Mouse (Mus musculus): Measurements from ENCODE around the gene Plcd1.

Gene Plcd1

DNA sequence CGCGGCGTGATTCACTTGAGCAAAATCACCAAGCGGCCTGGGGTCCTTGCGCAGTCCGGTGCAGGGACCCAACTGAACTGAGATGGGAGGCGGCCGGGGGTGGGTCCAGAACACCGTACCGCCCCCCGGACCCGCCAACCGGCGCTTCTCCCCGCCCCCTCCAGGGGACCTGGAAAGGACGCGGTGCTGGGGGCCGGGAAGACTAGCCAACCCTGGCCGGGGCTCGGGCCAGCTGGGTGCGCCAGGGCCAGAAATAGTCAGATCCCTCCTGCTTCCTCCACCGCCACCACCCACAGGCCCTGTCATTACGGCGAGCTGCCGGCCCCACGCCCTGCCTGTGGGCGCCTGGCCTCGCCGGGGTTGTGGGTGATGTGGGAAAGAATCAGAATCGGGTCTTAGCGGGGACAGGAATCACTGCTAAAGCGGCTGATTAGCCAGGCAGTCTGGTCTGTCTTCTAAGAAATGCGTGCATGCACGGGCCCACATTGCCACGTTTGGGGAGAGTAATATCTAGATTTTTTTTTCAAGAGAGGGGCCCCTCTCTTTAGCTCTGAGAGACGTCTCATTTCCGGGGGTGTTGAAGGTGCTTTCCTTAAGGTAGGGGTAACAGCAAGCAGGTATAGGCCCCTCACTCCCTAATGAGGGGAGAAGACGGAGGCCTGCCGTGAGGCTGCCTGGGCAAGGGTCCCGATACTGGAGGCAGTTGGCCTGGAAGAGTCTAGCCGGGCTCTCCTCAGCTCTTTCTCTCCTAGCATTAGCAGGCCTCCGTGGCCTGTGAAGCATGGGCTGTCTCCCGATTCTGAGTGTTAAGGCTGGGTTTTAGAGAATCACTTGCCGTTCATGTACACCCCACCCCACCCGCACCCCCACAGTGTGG is at the start of gene Plcd1:
Plcd1 (minus strand) TSS at position 84 of the 877 bp plus-strand sequence.
- DNase-seq (ENCODE audit: low read depth, low spot score), result peak; percentile 55

DNA sequence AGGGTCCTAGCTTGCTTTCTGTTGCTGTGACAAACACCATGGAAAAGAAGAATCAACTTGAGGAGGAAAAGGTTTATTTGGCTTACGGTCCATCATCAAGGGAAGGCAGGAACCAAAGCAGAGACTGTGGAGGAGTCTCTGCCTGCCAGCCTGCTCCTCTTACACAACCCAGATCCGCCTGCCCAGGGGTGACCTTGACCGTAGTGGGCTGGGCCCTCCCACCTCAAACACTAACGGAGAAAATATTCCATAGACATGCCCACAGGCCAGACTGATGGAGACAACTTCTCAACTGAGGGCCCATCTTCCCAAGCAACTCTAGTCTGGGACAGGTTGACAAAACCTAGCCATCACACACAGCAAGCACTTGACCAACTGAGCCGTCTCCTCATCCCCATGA is 48.8 kb upstream of the Plcd1 start:
- DNase-seq (ENCODE audit: low read depth, low spot score), result no peak

DNA sequence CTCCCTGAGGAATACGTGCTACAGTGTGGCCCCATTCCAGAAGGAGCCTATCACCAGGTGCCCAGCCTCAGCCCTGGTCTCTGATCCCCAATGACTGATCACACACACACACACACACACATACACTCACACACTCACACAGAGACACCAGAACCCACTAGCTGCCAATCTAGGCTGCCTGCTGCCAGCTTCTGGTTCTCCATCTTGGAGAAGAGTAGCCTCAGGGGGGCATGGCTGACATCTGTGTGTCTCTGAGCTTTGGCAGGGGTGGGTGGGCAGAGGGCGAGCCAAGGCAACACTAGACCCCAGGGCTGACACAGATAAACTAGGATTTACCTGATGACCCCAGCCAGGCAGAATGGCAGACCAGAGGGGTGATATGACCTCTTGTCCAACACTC is 45.5 kb upstream of the Plcd1 start:
- no peak for DNase-seq (ENCODE audit: low read depth, low spot score)

DNA sequence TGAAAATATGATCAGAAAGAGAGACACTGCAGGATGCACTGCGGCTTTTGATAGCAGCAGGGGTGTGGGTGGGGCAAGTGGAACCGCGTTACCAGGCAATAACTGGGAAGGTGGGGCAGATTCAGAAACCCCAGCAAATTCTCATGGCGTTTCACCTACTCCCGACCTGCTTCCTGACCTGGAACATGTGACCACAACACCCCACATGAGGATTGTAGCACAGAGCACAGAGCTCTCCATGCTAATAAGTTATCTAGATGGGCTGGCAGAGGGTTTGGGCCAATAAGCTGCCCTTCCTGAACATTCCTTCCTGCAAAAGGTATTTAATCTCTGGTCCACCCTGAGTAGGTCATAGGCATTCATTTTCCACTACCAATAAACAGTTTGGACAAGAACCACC is 37.4 kb upstream of the Plcd1 start:
- DNase-seq (ENCODE audit: low read depth, low spot score), result no peak

DNA sequence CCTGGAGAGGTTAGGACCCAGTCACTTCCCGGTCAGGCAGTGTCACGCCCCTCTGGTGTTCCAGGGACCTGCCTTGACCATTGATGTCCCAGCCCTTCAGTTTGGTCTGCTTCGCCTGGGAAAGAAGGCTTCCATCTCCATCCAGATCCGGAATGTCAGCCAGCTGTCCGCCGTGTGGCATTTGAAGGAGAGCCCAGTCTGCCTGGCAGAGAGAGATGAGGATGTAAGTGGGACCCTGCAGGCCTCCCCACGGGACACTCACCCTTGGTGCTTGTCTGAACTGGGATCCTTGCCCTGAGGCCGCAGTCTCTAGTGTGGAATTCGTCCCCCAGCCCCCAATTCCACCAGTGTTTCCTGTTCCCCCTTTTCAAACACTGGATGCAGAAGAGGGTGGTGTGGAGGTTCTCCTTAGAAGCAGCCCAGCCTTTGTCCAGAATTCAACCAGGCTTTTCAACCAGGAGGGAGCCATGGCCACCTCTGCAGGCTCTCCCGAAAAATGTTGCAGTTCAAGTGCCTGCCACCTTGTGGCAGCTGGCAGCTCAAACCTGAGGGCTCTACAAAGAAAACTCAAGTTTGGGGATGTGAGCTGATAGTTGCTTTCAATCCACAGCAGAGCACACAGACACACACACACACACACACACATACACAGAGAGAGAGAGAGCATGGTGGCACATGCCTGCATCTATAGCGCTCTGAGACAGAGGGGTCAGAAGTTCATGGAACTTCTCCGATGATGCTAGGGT is 35.3 kb upstream of the Plcd1 start:
- DNase-seq (ENCODE audit: low read depth, low spot score), result no peak

DNA sequence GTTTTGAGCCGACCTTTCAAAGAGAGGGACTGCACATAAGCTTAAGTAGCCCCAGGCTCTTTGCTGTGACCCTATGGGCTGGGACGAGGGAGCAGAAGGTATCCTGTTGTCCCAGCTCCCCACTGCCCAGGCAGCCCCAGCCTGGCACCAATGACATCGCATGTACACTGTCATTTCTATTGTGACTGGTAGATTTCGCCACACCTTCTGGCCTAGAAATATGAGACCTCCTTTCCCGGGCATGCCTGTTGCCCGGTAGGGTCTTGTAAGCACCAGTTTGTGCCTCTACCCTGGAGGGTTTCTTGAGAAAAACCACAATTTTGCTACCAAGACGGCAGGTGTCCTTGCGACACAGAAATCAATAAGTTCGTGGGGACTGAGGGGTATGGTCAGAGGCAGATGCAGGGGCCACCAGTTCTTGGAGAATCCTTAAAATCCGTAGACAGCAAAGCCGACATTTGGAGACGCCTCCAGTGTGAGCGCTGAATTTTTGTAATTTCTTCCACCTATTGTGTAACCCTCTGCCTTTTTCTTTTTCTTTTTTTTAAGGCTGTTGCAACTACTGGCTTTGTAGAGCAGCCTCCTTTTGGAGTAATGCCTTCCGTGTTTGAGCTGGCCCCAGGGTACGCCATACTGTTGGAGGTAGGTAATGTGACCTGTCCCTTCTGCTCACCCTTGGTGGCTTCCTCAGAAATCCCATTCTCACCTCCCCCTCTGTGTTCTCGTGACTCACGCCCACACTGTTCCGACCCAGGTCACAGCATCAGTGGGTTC is 29.5 kb upstream of the Plcd1 start:
- no peak for DNase-seq (ENCODE audit: low read depth, low spot score)

DNA sequence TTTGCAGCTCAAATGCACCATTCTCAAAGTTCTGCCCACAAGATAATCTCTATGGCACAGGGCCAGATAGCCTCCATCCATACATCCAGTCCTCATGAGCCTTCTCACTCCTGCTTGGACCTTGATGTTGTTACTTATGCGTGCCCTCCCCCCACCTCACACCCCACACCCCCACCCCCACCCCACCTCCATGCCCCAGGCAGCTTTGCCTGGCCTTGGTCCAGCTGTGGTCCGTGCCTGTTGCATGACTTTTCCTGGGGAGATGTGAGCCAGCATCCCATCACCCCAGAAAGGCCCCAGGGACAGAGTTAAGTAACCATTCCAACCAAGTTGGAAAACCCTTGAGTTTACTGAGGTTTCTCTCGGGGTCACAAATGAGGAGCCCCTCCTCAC is 26.9 kb upstream of the Plcd1 start:
- DNase-seq (ENCODE audit: low read depth, low spot score), result no peak

DNA sequence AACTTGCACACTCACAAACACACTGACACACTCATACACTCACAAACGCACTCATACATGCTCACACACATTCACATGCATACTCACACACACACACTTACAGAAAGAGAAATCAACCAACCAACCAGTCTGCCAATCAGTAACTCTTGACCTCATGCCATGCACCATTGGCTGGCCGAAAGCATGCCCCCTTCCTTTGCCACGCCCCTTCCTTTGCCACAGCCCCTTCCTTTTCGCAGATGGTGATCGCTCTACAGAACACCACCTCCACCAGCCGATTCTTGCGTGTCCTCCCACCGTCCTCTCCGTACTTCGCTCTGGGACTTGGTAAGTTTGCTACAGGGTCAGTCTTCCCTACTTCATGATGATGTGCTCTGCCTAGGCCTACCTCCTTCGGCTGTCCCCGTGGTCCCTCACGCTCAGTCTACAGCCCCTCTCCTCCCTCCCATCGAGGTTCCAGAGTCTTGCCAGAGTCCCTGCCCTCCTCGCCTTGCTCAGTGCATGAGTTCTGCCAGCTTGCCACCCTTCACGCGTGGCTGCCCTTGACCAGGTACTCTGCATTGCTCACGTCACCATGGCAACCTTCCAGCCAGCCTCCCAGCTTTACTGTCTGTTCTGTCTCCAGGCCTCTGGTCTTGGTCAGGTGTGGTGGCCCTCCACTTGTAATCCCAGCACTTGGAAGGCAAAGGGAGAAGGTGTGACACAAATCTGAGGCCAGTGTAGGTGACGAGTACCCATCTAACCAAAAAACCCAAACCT is 26.3 kb upstream of the Plcd1 start:
- DNase-seq (ENCODE audit: low read depth, low spot score), result no peak

DNA sequence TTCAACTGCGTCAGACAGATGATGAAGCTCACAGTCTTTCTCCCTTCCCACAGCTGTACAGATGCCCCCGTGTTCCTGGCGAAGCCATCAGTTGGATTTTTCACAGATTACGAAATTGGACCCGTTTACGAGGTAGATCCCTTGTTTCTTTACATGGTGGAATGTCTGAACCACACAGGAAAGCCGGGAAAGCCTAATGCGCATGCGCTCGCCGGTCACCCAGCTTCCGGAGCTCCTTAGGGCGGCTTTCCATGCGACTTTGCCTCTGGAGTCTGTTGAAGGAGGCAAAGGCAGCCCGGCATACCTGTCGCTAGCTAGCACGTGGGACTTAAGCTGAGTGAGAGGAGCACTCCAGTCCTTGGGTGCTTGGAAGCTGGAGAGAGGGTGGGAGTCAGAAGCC is 21.6 kb upstream of the Plcd1 start:
- DNase-seq (ENCODE audit: low read depth, low spot score), result no peak

DNA sequence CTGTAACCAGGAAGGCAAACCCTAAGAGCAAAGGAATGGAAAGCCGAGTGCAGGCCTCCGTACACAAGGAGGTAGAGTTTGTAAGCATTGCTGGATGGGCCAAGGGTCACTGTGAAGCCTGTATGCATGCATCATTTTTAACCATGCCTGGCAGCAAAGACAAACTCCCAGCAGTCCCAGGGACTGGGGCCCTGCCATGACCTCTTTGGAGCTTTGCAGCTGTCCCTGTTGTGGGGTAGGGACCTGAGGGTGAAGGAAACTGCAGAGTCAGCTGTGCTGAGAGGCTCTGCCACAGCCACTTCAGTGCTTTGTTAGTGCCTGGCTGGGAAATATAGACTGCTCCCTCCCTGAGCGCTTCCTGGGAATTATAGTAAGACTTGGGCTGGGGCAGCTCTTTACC is 17.3 kb upstream of the Plcd1 start:
- no peak for DNase-seq (ENCODE audit: low read depth, low spot score)

DNA sequence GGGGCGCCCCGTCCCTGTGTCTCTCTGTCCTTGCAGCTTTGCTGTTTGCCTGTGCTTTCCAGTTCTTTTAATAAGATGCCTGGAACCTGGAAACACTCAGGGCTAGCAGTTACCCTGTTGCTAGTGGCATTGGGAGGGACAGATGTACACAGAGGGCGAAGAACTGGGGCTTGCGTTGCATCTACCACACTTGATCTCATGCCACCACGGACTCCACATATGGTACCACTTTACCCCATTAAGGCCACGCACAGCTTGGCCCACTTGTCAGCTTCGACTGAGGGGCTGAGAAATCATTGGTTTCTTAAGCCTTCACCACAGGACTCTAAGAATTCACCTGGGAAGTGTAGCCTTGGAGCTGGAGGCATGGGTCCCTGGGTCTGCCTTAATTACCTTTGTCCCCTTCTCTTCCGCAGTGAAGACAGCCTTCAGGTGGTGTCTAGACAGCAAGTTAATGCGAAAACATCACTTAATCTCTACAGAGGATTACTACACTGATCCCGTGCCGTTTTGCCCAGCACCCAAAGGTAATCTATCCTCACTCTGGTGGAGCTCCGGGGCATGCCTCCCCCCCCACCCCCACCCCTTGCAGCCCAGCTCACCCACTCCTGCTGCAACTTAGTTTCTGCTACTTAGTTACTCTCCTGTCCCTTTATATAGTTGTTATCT is 16.5 kb upstream of the Plcd1 start:
- DNase-seq (ENCODE audit: low read depth, low spot score), result no peak

DNA sequence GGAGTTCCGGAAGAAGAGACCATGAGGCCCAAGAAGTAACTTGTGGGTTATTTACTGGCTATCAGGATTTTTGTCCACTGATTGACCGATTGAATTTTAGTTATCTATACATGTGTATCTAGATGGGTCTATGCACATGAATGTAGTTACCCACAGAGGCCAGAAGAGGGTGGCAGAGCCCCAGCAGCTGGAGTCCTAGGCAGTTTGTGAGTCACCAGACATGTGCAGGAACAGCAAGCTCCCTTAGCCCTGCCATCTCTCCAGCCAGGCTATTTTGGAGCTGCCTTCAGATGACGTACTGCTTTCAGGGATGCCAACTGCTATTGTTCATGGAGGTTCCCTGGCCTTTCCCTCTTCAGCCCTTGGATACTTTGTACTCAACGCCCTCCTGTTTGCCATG is 14.3 kb upstream of the Plcd1 start:
- DNase-seq (ENCODE audit: low read depth, low spot score), result no peak

DNA sequence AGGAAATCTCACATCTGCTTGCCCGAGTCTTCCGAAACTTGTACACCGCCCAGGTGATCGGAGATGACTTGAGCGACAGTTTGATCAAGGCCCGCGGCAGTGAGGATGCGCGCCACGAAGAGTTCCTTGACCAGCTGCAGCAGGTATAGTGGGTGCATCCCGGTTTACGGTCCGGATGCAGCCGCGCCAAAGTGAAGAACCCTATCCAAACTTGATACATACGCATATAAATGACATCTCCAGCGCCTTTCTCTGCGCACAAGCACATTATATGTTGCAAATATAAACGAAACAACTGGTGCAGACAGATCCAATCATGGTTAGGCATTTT is 9.4 kb upstream of the Plcd1 start:
- no peak for DNase-seq (ENCODE audit: low read depth, low spot score)

DNA sequence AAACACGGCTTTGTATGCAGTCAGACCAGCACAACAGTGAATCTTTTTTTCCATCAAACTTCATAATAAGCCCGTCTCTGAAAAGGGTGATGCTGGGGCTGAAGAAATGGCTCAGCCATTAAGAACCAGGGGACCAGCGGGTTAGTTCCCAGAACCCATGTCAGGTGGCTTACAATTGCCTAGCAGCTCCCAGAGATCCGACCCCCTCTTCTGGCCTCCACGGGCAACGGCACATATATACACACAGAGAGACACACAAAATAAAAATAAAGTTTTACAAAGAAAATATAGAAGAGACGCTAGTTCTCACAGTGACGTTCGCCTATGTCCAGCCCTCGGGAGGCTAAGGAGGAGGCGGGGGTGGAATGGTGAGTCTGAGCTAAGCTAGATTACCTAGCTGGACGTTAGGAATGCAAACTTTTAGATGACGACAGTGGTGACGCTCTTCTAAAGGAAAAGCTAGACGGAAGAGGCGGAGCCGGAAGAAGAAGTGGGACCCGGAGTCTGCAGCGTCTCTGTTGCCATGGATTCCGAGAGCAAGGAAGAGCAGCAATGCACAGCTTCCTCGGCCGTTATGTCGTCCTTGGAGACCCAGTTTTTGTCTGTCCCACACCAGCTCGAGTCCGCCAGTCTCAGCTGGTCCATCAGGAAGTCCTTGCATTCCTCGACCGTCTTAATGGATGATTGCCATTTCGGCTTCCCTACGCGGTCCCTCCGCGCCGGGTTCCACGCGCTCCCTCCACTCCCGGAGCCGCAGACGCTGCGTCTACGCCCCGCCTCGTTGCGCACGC is 8.9 kb upstream of the Plcd1 start, which contains the start of gene Dlec1:
Dlec1 (plus strand) TSS at position 487 of the 791 bp plus-strand sequence.
- DNase-seq (ENCODE audit: low read depth, low spot score), result peak; percentile 63

DNA sequence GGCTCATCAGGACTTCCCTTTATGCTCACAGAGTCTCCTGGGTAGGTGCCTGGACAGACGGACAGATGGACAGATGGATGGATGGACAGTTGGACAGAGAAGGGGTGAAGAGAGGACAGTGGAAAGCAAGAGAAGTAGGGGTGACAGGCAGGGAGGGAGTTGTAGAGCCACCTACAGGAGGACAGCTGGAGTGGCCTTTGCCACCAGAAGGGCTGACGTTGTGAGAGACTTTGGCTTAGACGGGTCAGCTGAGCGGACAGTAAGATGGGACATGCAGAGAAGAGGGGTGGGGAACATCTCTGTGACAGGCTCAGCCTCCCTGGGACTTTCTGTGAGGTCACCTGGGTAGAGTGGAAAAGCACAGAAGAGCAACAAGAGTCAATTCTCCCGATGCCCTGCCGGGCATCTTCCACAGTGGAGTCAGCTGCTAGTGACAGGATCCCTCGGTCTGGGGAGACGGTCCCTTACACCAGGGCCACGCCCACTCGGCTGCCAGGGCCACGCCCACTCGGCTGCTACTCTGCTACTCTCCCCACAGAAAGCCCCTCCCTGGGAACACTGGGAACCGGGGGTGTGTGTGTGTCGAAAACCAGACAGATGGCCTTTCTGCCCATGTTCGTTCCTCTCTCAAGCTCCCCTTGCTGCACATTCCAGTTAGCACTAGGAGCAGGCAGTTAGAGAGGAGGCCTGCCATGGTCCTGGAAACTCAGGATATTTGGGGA is 7.0 kb upstream of the Plcd1 start:
- no peak for DNase-seq (ENCODE audit: low read depth, low spot score)

DNA sequence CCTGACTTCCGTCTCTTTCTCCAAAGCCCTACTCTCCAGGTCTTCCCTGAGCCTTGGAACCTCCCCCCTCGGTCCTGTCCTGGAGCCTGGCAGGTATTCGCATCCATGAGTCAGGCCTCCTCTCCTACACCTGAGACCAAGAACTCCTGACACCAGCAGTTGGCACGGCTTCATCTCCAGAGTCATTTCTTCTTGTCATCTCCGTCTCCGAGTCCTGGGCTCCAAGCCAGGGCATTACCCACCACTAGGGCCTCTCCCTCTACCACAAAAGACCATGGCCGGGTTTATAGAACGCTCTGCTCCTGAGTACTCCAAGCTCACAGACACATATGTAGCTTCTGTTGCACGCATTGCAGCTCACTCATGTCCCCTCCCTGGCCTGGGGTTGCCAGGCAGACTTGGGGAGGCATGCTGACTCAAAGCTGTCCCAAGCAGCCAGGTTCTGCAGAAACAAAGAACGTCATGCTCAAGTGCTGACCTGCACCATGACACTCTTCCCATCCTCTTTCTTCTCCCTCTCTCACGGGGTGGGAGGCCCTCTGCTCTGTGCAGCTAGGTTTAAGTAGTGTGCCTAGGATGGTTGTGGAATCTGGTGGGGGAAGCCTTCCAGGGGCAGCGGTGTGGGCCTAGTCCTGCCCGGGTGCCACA is 1.3 kb upstream of the Plcd1 start:
- no peak for DNase-seq (ENCODE audit: low read depth, low spot score)

DNA sequence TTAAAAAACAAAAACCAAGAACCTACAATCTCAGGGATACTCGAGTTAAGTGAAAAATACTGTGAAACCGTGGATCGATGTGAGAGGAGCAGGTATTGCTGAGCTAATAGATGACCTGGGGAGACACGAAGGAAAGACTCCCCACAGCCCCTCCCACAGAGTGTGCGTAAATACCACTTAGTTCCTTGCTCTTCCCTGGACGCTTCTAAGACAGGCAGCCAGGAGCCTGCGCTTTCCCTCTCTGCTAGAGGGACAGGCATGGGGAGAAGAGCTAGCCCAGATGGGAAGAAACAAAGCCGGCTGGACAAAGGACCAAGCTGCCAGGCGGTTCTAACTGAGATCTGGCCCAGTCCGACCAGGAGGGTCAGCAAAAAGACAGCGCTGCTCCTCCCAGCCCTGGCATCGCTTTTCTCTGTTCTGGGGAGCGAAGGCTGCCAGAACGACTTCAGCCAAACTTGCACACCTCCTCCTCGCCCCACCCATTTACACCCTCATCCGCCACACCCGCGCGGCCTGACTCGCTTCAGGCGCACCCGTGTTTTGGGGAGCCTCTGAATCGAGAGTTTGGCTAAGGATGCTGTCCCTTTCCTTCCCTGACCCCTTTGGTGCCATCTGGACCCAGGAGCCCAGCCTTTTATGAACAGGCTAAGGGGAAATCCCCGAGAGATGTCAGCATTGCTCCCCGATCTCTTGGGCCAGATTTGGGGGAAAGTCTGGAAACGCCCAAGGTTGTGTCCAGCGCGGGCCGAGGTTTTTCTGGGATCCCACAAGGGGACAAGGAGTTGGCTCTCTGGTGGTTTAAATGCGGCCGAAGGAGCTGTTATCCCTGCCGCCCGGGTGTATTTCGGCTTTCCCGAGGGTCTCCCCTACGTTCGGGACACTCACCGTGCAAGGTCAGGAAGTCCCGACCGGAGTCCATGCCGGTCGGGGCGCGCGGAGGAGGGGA is 556 bp downstream of the Plcd1 start:
- DNase-seq (ENCODE audit: low read depth, low spot score), result no peak

Measured in brain, embryonic 18.5 days (tissue).